Mouse (Mus musculus) left cerebral cortex, postnatal 25 days (tissue): ENCODE results near the gene Aox1. TPM values are rescaled to one million over a fixed set of nuclear protein-coding genes. Genes with fewer than 3 reads are reported as not detected.

Experiments
- DNase-seq, 2 experiments: peaks; one replicate each; pipeline ENCODE4 v3.0.0; 2022; ENCODE audit warnings: low spot score in 2 of 2, mixed read lengths in 1 of 2
- intact Hi-C: fragments of 180-260 bp; cut with DNase I; formaldehyde crosslinking; loops from one replicate; pipeline ENCODE4 v1.15.1; 2025
- total RNA-seq, 2 experiments: library from RNA; stranded (reverse); gene quantifications; 2 replicates each; pipeline ENCODE4 v1.2.3; 2021

Aox1 gene
- total RNA-seq, 2 experiments from 2014 or later = 2.3 to 2.6 TPM

DNA sequence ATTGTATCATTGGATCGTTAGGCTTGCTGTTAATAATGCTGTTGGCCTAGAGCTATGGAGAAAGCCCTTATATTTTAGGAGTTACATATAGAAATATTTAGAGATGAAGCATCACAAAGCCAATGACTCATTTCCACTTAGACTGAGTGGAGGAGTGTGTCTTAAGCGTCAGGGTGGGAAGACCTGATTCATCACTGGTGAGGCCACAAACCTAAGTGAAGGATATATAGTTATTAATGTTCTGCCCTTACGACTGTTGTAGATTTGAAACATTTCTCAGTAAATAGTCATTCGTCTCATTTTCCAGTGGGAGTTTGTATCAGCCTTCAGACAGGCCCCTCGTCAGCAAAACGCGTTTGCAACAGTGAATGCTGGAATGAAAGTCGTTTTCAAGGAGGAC is 122.5 kb downstream of the Aox1 start:
- intact Hi-C loops = no loop called here

More for the DNA sequence above, 122.5 kb downstream of the Aox1 start:
- peak in 1 of 2 experiments; percentile 51 for DNase-seq

Other genes starting within 250 kb of the Aox1 start
- gene Sgo2a, start 34.0 kb upstream of the Aox1 start, total RNA-seq = under 1 TPM; 0.41 to 0.46 TPM
- gene Kctd18, start 11.0 kb upstream of the Aox1 start, total RNA-seq = 10 to 100 TPM; 15.7 to 16.0 TPM
- gene Aox3, start 83.2 kb downstream of the Aox1 start, total RNA-seq = 1 to 10 TPM; 2.6 to 3.8 TPM
- gene Aox4, start 180.5 kb downstream of the Aox1 start, total RNA-seq = 1 to 10 TPM; 4.8 to 6.7 TPM
- not detected for gene Aox2, start 248.4 kb downstream of the Aox1 start, total RNA-seq